Mouse (Mus musculus) C2C12 (cell line): ENCODE measurements around the gene Galk2. TPM values are rescaled to one million over a fixed set of nuclear protein-coding genes. Genes with fewer than 3 reads are reported as not detected.

Source experiments
- H3K27me3 ChIP-seq: one replicate; pipeline ENCODE4 v1.6.1; 2011; ENCODE audit not compliant: control insufficient read depth, insufficient read depth, insufficient read length
- H3K36me3 ChIP-seq: one replicate; pipeline ENCODE4 v1.6.1; 2011; ENCODE audit not compliant: control insufficient read depth, insufficient read depth
- H3K4me3 ChIP-seq: one replicate; pipeline ENCODE4 v1.5.1; 2011; ENCODE audit warnings: mild to moderate bottlenecking, control low read depth; ENCODE audit not compliant: poor library complexity, insufficient read depth, severe bottlenecking
- H3K79me2 ChIP-seq: one replicate; pipeline ENCODE4 v1.6.1; 2011; ENCODE audit not compliant: control insufficient read depth, insufficient read depth
- H3K79me3 ChIP-seq: one replicate; pipeline ENCODE4 v1.6.1; 2011; ENCODE audit warnings: low read depth, control low read depth
- H3ac ChIP-seq: one replicate; pipeline ENCODE3; 2011; ENCODE audit warnings: low read depth; ENCODE audit not compliant: control insufficient read depth, insufficient read length
- CEBPB ChIP-seq: IDR thresholded peaks from one replicate; pipeline ENCODE4 v1.6.1; 2011; ENCODE audit warnings: low read depth, mild to moderate bottlenecking, control low read depth, moderate library complexity
- CTCF ChIP-seq: IDR thresholded peaks from one replicate; pipeline ENCODE4 v1.5.1; 2011; ENCODE audit not compliant: control insufficient read depth, insufficient read depth, insufficient read length
- FOSL1 ChIP-seq: IDR thresholded peaks from one replicate; pipeline ENCODE4 v1.8.0; 2011; ENCODE audit warnings: mild to moderate bottlenecking, low read length; ENCODE audit not compliant: poor library complexity, insufficient read depth, severe bottlenecking
- MAX ChIP-seq: IDR thresholded peaks from one replicate; pipeline ENCODE4 v1.6.1; 2011; ENCODE audit warnings: mild to moderate bottlenecking, control low read depth
- MYOD1 ChIP-seq: IDR thresholded peaks from one replicate; pipeline ENCODE4 v1.6.1; 2011; ENCODE audit warnings: low read depth; ENCODE audit not compliant: control insufficient read depth, insufficient read length
- MYOG ChIP-seq: IDR thresholded peaks from one replicate; pipeline ENCODE4 v1.6.1; 2011; ENCODE audit not compliant: control insufficient read depth, insufficient read length; ENCODE audit errors: extremely low read depth
- USF1 ChIP-seq: IDR thresholded peaks from one replicate; pipeline ENCODE4 v1.6.1; 2011; ENCODE audit warnings: low read depth, mild to moderate bottlenecking, control low read depth, moderate library complexity
- long read RNA-seq, 2 experiments: library from polyadenylated mRNA; unstranded; transcript quantifications; one replicate each; pipeline ENCODE4 v2.0.0; 2019 to 2020
- polyA plus RNA-seq: library from polyadenylated mRNA; unstranded; fragments of >200 nt; fragmentation: generic; extraction: Trizol; gene quantifications from one replicate; pipeline ENCODE4 v1.2.1, GENCODE M21; 2012; ENCODE audit warnings: missing spikeins

Gene Galk2
- 21.2 TPM for polyA plus RNA-seq
- long read RNA-seq, experiment 1, transcript Galk2-202 (10 exons, 1,928 nt): major isoform, 35 of 67 reads
- long read RNA-seq, experiment 1, partial matches to known transcripts: 15 of 67 reads
- long read RNA-seq, experiment 1, other reads (novel, unspliced or antisense): 16 of 67 reads
- long read RNA-seq, experiment 2, transcript Galk2-202 (10 exons, 1,928 nt): major isoform, 91 of 140 reads
- long read RNA-seq, experiment 2, partial matches to known transcripts: 6 of 140 reads
- long read RNA-seq, experiment 2, other reads (novel, unspliced or antisense): 39 of 140 reads

GRCm38 (mm10) chr2:125858521-125859280 is at the start of gene Galk2, which contains the start of gene Cops2:
Gene Galk2, plus strand, starts transcription at chr2:125859109.
Gene Cops2, minus strand, starts transcription at chr2:125859139.
- H3K79me3 ChIP-seq: peaks cover 51% of the 10 kb centered on the region
- no peaks in the 10 kb centered on the region for H3K36me3 ChIP-seq
- no peaks in the 10 kb centered on the region for H3K27me3 ChIP-seq
- H3ac ChIP-seq: peak within 1 kb of the TSS; percentile 87
- TF ChIP-seq CEBPB (no peak), MAX (peak; percentile 41)
- peak within 1 kb of the TSS; percentile 94 for H3K4me3 ChIP-seq
- H3K79me2 ChIP-seq: peaks cover 56% of the 10 kb centered on the region

DNA sequence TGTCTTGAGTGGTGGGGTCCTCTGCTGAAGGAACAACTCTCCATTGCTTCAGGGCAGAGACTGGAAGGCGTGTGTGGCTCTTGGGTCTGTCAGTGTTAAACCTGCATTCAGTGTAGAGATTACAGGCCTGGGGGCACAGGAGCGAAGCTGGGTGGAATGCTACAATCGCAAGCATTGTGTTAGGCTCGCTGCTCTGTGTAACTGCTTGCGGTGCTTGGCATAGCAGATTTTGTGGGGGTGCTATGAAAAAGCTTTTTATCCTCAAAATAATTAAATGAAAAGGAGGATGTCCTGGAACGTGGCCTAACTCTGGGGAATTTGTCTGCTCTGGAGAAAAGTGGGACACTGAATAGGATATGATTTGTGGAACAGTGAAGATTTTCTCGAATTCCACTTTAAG is 49.4 kb upstream of the Galk2 start:
- Histone ChIP-seq H3ac (no peak overlapping the region), H3K27me3 (peaks cover 4% of the 10 kb centered on the region), H3K36me3 (no peaks in the 10 kb centered on the region), H3K79me3 (no peaks in the 10 kb centered on the region), H3K4me3 (no peak overlapping the region), H3K79me2 (no peaks in the 10 kb centered on the region)
- no peak for TF ChIP-seq MAX
- TF ChIP-seq FOSL1: no peak
- TF ChIP-seq MYOD1: no peak
- TF ChIP-seq CEBPB: no peak
- no peak for TF ChIP-seq USF1
- TF ChIP-seq MYOG: no peak
- TF ChIP-seq CTCF: no peak

GRCm38 (mm10) chr2:125811332-125811731 is 47.6 kb upstream of the Galk2 start:
- no peaks in the 10 kb centered on the region for H3K36me3 ChIP-seq
- H3K79me3 ChIP-seq: no peaks in the 10 kb centered on the region
- TF ChIP-seq USF1 (no peak), FOSL1 (no peak), CTCF (no peak), CEBPB (no peak), MYOD1 (no peak)
- no peak overlapping the region for H3ac ChIP-seq
- H3K27me3 ChIP-seq: peaks cover 7% of the 10 kb centered on the region
- no peaks in the 10 kb centered on the region for H3K79me2 ChIP-seq
- no peak overlapping the region for H3K4me3 ChIP-seq

DNA sequence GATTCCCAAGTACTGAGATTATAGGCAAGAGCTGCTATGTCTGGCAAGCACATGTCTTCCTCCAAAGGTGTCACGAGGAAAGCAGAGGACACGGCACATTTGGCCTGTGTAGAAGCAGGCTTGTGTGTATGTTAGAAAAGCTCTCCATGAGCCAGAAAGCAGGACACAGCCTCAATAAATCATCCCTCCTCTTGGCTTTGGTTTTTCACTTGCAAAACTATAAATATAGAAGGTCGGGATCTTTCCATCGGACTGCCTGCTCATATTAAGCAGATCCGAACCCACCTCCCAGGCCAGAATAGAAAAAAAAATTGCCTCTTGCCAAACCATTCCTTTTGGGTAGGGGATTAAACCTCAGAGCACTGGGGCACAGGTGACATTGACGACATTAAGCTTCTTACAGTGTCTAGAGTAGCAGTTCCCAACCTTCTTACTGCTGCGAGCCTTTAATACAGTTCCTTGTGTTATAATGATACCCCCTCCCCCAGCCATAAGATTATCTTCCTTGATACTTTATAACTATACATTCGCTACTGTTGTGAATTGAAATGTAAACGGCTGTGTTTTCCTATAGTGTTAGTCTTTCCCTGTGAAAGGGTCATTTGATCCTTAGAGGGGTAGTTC is 44.8 kb upstream of the Galk2 start:
- H3K27me3 ChIP-seq: peaks cover 10% of the 10 kb centered on the region
- H3K79me3 ChIP-seq: no peaks in the 10 kb centered on the region
- no peak overlapping the region for H3K4me3 ChIP-seq
- TF ChIP-seq MYOG (no peak), FOSL1 (no peak), CTCF (no peak), USF1 (no peak), CEBPB (no peak), MAX (no peak), MYOD1 (no peak)
- no peaks in the 10 kb centered on the region for H3K79me2 ChIP-seq
- no peak overlapping the region for H3ac ChIP-seq
- H3K36me3 ChIP-seq: no peaks in the 10 kb centered on the region

GRCm38 (mm10) chr2:125820397-125820796 is 38.5 kb upstream of the Galk2 start:
- H3K36me3 ChIP-seq: no peaks in the 10 kb centered on the region
- H3K27me3 ChIP-seq: peaks cover 3% of the 10 kb centered on the region
- no peaks in the 10 kb centered on the region for H3K79me2 ChIP-seq
- H3K79me3 ChIP-seq: no peaks in the 10 kb centered on the region
- no peak for TF ChIP-seq FOSL1
- no peak for TF ChIP-seq MYOG
- TF ChIP-seq MAX: no peak
- no peak for TF ChIP-seq USF1
- TF ChIP-seq MYOD1: no peak
- TF ChIP-seq CTCF: no peak
- TF ChIP-seq CEBPB: no peak
- no peak overlapping the region for H3ac ChIP-seq
- no peak overlapping the region for H3K4me3 ChIP-seq

- TF ChIP-seq CTCF (no peak), FOSL1 (no peak), CEBPB (no peak), MAX (no peak), MYOG (no peak)
Observed at GRCm38 (mm10) chr2:125826201-125826600, 32.7 kb upstream of the Galk2 start.

More at GRCm38 (mm10) chr2:125826201-125826600, 32.7 kb upstream of the Galk2 start:
- Histone ChIP-seq H3K79me3 (no peaks in the 10 kb centered on the region), H3K79me2 (no peaks in the 10 kb centered on the region), H3K36me3 (peaks cover 32% of the 10 kb centered on the region), H3K27me3 (no peaks in the 10 kb centered on the region), H3K4me3 (no peak overlapping the region), H3ac (no peak overlapping the region)
